Mouse (Mus musculus): ENCODE measurements around the gene Wdr90.

DNA sequence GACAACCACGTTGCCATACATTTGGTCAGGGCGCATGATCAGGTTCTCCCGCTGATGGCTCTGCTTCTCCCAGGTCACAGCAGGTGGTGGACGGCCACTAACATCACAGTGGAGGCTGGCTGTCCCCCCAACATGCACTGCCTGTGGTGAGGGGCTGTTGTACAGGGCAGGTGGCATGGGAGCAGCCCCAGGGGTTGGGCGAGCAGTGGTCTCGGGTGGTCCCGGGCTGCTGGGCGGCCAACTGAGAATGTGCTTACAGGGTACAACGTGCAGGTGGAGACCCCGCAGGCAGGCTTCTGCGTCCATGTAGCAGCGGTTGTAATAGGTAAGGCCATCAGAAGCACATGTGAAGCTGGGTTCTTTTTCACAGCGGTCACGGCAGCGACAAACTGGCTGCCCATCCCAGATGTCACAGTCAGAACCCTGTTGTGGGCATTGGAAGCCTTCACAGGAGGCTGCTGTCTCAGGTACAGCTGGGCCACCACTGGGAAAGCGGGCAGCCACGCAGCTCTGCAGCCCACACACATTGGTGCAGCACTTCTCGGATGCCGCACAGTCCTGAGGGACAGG, 17.4 kb upstream of the Wdr90 start:
- TF ChIP-seq CTCF (IDR thresholded peaks at IDR 0.05; ENCODE audit: borderline replicate concordance, insufficient read depth, low read length) (no peak), POLR2A (IDR thresholded peaks at IDR 0.05; ENCODE audit: low read depth, low read length) (no peak)

Data from embryonic fibroblast, embryonic 13.5 days (primary cell).